Mouse (Mus musculus) layer of hippocampus, adult 11-12 months (tissue): ENCODE results near the gene Traf7.

ENCODE experiments used
- DNase-seq: peaks from one replicate; pipeline ENCODE4 v3.0.0; 2022; ENCODE audit warnings: low spot score

Gene Traf7

DNA sequence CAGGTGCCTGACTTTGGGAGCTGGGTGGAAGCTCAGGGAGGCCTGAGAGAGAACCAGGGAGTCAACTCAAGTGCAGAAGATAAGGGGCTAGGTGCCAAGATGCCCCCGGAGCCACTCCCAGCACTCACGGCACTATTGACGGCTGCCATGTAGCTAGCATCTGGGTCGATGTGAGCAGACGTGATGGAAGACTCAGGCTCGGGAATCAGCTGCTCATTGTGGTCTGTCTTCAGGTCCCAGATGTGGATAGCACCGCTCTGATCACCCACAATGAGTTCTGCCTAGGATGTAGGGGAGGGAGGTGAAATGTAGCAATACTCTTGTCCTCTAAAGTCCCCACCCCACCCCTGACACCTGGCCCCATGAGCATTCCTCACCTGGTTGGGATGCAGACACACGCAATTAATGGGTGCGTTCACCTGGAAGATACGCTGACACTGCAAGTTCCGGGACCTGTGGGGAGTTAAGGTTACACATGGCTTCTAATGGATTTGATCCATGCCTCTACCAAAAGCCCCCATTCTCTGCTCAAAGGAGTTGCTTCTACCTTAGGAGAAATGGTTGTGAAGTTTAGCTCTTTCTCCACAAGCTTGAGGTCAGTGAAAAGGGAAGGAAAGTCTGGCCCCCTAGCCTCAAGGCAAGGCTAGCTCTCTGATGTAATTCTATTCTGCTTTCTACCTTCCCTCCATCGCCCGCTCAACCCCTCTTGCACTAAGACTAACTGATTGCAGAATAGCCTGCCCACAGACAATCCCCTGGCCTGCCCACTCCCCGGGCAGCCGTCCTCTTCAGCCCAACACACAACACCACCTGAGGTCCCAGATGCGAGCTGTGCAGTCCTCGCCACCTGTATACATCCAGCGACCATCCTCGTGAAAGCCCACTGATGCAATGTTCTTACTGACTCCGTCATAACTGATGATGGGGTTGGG, 50.4 kb downstream of the Traf7 start:
- no peak for DNase-seq

DNA sequence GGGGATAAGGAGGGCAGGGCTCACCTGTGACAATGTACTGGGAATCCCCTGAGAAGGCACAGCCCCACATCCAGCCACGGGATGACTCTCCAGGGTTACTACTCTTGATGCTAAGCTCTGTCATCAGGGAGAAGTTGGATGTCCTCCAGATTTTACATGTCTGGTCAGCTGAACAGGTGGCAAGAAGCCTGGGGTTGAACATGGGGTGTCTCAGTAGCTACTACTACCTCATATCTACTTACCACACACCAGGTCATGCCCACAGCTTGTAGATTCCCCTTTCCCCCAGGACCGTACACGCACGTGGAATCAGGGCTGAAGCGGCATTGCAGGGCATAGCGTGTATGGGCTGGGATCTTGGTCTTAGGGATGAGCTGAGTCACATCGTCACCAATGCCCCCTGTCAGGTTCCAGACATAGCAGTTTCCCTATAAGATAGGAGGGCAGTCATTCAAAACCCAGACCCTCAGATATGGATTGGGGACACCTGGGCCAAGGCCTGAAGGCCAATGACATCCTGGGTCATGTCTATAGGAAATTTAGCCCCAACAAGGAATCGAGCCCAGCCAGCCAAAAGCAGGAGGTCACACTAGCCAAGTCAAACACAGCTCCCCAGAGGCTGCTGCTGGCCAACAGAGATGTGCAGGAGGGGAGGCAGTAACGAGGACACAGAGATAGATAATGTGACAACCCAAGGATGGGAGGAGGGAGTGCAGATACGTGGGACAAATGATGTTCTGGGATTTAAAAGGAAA, 51.5 kb downstream of the Traf7 start:
- no peak for DNase-seq

DNA sequence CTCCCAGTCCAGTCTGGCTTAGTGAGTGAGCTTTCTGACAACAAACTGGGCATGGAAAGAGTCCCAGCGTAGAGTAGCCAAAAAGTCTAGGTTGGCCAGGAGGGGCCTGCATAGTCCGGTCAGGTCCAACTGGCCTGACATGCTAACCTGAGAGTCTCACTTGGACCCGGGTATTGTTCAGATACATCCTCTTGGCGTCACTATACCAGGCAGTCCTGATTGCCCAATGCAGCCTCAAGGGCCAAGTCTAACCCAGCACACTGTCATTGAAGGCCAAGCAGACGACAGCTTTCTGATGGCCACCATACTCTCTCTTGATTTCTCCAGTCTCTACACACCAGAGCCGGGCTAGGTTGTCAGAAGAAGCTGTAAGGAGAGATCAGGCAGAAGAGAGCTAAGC, 52.2 kb downstream of the Traf7 start:
- DNase-seq = no peak

DNA sequence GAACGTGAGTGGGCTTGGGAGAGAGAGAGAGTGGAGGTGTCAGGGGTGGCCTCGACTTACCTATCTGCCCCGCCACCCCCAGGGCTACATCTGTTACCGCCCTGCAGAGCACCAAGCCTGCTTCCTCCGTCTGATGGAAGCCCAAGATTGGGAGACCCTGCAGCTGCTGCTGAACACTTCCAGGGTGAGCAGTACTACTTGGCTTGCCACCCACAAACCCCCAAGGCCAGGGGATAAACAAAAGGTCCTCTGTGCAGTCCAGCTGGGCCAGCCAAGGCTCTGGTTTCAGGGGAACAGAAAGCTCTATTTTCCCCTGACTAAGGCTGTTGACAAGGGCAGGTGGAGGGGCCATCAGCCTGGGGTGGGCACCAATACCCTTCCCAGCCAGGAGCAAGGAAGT, 53.2 kb downstream of the Traf7 start:
- peak; percentile 72 for DNase-seq

DNA sequence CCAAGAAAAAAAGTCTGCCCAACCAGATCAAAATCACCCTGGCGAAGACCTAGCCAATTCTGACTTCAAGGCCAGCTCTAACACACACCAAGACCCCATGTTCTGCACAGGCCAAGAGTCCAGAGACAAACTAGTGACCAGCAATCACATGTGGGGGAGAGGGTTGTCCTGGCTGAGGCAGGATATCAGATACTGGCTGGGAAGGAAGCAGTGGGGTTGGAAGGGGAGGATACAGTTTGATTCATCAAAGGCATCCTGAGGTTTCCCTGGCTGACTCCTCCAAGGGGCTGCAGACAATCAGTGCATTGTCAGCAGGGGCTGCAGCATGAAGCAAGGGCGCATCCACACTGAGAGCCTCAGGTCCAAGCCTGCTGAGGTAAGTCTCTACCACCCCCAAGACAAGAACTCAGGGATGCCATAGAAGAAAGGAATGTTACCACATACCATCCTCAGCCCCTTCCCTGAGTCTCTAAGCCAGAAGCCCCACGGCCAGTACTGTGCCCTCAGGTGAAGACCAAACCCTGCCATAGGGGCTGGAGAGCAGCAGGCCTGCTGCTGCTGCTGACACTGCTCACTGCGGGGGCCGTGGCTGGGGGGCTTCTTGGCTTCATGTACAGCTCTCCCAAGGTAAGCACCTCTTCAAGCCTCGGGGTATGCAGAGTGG, 54.0 kb downstream of the Traf7 start, which contains the start of gene Bricd5:
TSS of gene Bricd5 (plus strand) at position 273 of the 664 bp plus-strand sequence.
- no peak for DNase-seq

DNA sequence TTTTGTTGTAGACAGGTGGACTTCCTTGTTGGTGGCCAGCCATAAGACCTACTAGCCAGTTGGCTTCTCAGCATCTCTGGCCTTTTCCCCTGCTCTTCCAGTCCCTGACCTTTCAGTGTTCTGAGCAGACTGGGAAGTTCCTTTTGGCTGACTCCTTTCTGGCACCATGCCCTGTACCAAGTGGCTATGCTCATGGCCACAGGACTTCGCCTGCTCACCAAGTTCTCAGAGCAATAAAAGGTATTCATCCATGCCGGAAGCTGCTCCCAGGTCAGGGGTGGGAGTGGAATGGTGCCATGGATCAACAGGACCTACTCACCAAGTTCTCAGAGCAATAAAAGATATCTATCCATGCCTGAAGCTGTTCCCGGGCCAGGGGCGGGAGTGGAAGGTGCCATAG, 55.2 kb downstream of the Traf7 start:
- DNase-seq = no peak

DNA sequence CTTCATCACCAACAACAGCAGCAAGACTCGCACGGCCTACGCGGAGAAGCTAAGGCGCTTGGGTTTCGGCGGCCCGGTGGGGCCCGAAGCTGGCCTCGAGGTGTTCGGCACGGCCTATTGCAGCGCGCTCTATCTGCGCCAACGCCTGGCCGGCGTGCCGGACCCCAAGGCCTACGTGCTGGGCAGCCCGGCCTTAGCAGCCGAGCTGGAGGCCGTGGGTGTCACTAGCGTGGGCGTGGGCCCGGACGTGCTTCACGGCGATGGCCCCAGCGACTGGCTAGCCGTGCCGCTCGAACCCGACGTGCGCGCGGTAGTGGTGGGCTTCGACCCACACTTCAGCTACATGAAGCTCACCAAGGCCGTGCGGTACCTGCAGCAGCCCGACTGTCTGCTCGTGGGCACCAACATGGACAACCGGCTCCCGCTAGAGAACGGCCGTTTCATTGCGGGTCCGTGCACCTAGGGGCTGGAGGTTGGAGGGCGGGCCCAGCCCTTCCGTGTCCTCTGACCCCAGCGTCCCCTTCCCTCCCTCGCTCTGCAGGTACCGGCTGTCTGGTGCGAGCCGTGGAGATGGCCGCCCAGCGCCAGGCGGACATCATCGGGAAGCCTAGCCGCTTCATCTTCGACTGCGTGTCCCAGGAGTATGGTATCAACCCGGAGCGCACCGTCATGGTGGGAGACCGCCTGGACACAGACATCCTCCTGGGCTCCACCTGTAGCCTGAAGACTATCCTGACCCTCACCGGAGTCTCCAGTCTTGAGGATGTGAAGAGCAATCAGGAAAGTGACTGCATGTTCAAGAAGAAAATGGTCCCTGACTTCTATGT, 56.8 kb downstream of the Traf7 start:
- peak; percentile 24 for DNase-seq

DNA sequence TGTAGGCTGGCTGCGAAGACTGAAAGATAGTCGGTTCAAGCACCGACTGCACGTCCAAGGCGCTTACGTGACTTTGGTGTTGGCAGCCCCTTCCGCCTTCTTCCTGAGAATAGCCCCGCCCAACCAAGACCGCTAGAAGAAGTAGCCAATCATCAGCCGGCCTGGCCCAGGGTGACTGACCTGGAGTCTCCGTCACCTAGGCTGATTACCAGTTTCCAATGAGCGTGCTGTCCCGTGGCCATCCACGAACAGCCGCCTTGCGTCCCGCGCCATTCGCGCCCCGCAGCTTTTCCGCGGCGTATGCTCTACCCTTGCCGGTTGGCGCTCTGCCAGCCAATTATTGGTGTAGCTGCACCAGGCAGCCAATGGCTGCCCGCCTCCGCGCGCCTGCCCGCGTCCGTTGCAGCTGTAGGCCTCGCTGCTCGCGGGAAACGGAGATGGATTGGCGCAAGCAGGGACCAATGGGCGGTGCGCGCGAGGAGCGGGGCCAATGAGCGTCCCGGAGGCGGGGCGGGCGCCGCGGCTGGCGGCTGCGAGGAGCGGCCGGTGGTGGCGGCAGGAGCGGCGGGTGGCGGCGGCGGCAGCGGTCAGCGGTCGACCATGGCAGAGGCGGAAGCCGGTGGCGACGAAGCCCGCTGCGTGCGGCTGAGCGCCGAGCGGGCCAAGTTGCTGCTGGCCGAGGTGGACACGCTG, 57.7 kb downstream of the Traf7 start, which contains the start of the genes E4f1 and Pgp:
TSS of gene E4f1 (minus strand) at position 404 of the 693 bp plus-strand sequence.
TSS of gene Pgp (plus strand) at position 483 of the 693 bp plus-strand sequence.
- DNase-seq = peak; percentile 99

DNA sequence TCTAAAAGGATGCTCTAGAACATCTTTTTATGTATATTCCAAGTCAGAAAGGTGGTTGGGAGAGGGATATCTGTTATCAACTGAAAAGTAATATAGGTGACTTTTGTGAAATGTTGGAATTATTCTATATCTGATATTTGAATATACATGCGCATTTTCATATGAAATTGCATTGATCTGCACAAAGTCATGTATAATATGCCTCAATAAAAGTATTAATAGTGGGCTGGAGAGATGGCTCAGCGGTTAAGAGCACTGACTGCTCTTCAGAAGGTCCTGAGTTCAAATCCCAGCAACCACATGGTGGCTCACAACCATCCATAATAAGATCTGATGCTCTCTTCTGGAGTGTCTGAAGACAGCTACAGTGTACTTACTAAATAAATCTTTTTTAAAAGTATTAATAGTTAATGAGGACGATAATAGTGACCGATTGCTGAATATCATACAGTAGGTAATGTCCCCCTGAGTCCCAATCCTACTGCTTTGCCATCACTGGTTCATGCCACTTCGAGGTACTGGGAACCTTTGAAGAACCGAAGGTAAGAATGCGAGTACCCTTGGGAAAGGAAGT, 58.3 kb downstream of the Traf7 start:
- no peak for DNase-seq

DNA sequence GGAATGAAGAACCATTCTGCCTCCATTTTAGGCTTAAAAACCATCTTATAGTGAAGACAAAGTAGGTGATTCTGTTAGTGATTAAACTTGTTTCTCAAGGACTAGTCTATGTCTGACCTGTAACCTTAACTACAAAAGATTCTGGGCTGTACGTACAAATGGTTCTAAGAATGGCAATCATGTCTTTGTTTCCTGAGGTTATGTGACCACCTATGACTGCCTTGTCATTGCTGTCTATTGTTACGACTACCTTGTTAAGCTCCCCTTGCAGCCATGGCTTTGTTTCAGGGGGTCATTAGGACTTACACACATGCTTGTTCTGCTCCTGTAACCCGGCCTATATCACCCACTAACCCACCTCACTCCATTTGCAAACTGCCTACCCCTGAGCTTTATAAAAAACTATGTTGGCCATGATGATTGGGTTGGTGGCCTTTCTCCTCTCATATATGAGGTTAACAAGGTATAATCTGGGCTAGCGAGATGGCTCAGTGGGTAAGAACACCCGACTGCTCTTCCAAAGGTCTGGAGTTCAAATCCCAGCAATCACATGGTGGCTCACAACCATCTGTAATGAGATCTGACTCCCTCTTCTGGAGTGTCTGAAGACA, 59.0 kb downstream of the Traf7 start:
- DNase-seq = no peak

DNA sequence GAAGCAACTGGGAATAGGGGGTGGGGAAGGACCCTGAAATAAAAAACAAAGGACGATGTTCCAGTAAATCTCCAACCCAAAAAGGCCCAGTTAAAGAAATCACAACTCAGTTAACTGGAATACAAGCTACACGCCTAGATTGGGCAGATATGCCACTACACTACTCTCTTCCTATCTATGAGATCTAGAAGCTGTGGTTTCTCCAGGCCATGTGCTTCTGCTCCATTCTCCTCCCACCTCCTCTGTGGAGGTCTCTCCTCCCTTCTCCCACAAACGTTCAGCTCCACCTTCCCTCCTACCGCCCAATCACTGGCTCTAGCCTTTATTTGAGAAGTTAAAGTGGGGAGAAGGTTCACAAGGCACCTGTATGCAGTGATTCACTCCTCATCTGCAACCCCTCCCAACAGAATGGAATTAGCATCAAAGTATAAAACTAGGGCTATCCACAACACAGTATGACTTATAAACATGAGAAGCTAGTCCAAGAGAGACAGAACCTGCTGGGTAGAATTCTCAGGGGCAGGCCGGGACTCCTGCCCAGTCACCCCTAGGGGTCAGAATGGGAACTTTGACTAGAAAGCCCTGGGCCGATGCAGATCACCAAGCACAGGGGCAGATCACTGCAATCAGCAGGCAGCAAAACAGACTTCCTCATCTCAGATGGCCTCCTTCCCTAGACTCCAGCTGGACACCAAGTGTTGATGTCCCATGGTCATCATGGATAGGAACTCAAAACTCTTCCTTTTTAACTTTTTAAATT, 64.2 kb downstream of the Traf7 start:
- DNase-seq = no peak

DNA sequence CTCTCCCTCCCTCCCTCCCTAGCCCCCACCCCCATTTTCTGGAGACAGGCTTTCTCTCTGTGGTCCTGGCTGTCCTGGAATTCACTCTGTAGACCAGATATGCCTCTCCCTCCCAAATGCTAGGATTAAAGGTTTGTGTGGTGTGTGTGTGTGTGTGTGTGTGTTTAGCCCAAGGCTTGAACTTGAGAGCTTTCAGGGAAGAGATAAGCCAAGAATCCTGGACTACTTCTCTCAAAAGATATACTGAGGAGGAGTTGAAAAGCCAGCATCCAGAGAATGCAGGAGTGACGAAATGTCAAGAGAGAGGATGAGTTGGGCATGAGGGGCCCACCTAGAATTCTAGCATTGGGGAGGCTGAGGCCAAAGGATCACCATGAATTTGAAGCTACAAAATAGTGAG, 64.8 kb downstream of the Traf7 start:
- no peak for DNase-seq

DNA sequence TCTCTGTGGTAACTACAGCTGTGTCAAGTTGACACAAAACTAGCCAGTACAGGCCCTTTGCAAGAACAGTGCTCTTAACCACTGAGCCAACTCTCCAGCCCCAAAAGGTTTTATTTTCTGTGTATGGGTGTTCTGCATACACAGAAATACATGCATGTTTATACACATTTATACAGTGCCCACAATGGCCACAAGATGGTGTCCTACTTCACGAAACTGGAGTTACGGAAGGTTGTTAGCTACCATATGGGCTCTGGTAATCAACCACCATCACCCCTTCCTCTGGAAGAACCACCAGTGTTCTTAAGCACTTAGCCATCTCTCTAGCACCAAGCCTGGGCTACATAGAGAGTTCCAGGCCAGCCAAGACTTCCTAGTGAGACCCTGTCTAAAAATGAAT, 66.2 kb downstream of the Traf7 start:
- no peak for DNase-seq
